Mouse (Mus musculus): ENCODE measurements around the gene Golt1b. TPM values are rescaled to one million over a fixed set of nuclear protein-coding genes. Genes with fewer than 3 reads are reported as not detected.

Gene Golt1b
- polyA plus RNA-seq, 1 experiment, result 19.9 TPM

GRCm38 (mm10) chr6:142379961-142380360, 7.1 kb upstream of the Golt1b start:
- Histone ChIP-seq H3K27me3 (replicated peaks) (no peaks in the 10 kb centered on the region), H3K9me3 (no peaks in the 10 kb centered on the region), H3K4me3 (replicated peaks) (peak overlapping the region; percentile 10), H3K36me3 (replicated peaks; ENCODE audit: low read length) (peaks cover 72% of the 10 kb centered on the region), H3K4me1 (peaks cover 36% of the 10 kb centered on the region)
- no peak for TF ChIP-seq GATA1 (IDR thresholded peaks at IDR 0.05; ENCODE audit: borderline replicate concordance, low read length)
- TF ChIP-seq FLI1 (IDR thresholded peaks at IDR 0.05; ENCODE audit: low read length), result no peak

- Histone ChIP-seq H3K9me3 (no peaks in the 10 kb centered on the region), H3K27me3 (replicated peaks) (no peaks in the 10 kb centered on the region), H3K4me1 (peaks cover 36% of the 10 kb centered on the region), H3K36me3 (replicated peaks; ENCODE audit: low read length) (peaks cover 56% of the 10 kb centered on the region), H3K4me3 (replicated peaks) (peak overlapping the region; percentile 60)
- TF ChIP-seq FLI1 (IDR thresholded peaks at IDR 0.05; ENCODE audit: low read length) (no peak), GATA1 (IDR thresholded peaks at IDR 0.05; ENCODE audit: borderline replicate concordance, low read length) (no peak)
These were observed 5.4 kb upstream of the Golt1b start for GRCm38 (mm10) chr6:142381615-142382014.

GRCm38 (mm10) chr6:142384521-142384920, 2.5 kb upstream of the Golt1b start:
- no peak for TF ChIP-seq GATA1 (IDR thresholded peaks at IDR 0.05; ENCODE audit: borderline replicate concordance, low read length)
- TF ChIP-seq FLI1 (IDR thresholded peaks at IDR 0.05; ENCODE audit: low read length), result no peak
- Histone ChIP-seq H3K4me1 (peaks cover 46% of the 10 kb centered on the region), H3K9me3 (no peaks in the 10 kb centered on the region), H3K36me3 (replicated peaks; ENCODE audit: low read length) (peaks cover 30% of the 10 kb centered on the region), H3K27me3 (replicated peaks) (no peaks in the 10 kb centered on the region), H3K4me3 (replicated peaks) (no peak overlapping the region)

- TF ChIP-seq FLI1 (IDR thresholded peaks at IDR 0.05; ENCODE audit: low read length), result no peak
- TF ChIP-seq GATA1 (IDR thresholded peaks at IDR 0.05; ENCODE audit: borderline replicate concordance, low read length), result no peak
- H3K36me3 ChIP-seq (replicated peaks; ENCODE audit: low read length), result peaks cover 31% of the 10 kb centered on the region
These were observed 573 bp upstream of the Golt1b start for GRCm38 (mm10) chr6:142386285-142387010.

GRCm38 (mm10) chr6:142387755-142388271, 792 bp downstream of the Golt1b start:
- peaks cover 41% of the 10 kb centered on the region for H3K4me1 ChIP-seq
- H3K9me3 ChIP-seq, result no peaks in the 10 kb centered on the region
- H3K4me3 ChIP-seq (replicated peaks), result peak overlapping the region; percentile 99
- H3K36me3 ChIP-seq (replicated peaks; ENCODE audit: low read length), result peaks cover 35% of the 10 kb centered on the region
- H3K27me3 ChIP-seq (replicated peaks), result no peaks in the 10 kb centered on the region
- TF ChIP-seq GATA1 (IDR thresholded peaks at IDR 0.05; ENCODE audit: borderline replicate concordance, low read length), result no peak
- no peak for TF ChIP-seq FLI1 (IDR thresholded peaks at IDR 0.05; ENCODE audit: low read length)

More at GRCm38 (mm10) chr6:142386285-142387010, 573 bp upstream of the Golt1b start:
- Histone ChIP-seq H3K4me1 (peaks cover 40% of the 10 kb centered on the region), H3K4me3 (replicated peaks) (peak overlapping the region; percentile 99), H3K9me3 (no peaks in the 10 kb centered on the region), H3K27me3 (replicated peaks) (no peaks in the 10 kb centered on the region)

GRCm38 (mm10) chr6:142389101-142389500, 2.1 kb downstream of the Golt1b start:
- peaks cover 40% of the 10 kb centered on the region for H3K36me3 ChIP-seq (replicated peaks; ENCODE audit: low read length)
- H3K4me3 ChIP-seq (replicated peaks), result peak overlapping the region; percentile 25
- H3K9me3 ChIP-seq, result no peaks in the 10 kb centered on the region
- TF ChIP-seq GATA1 (IDR thresholded peaks at IDR 0.05; ENCODE audit: borderline replicate concordance, low read length) (no peak), FLI1 (IDR thresholded peaks at IDR 0.05; ENCODE audit: low read length) (no peak)
- H3K4me1 ChIP-seq, result peaks cover 40% of the 10 kb centered on the region
- no peaks in the 10 kb centered on the region for H3K27me3 ChIP-seq (replicated peaks)

GRCm38 (mm10) chr6:142392312-142392711, 5.3 kb downstream of the Golt1b start:
- Histone ChIP-seq H3K4me1 (peaks cover 47% of the 10 kb centered on the region), H3K36me3 (replicated peaks; ENCODE audit: low read length) (peaks cover 61% of the 10 kb centered on the region), H3K9me3 (no peaks in the 10 kb centered on the region), H3K4me3 (replicated peaks) (no peak overlapping the region), H3K27me3 (replicated peaks) (no peaks in the 10 kb centered on the region)
- TF ChIP-seq GATA1 (IDR thresholded peaks at IDR 0.05; ENCODE audit: borderline replicate concordance, low read length) (no peak), FLI1 (IDR thresholded peaks at IDR 0.05; ENCODE audit: low read length) (no peak)

GRCm38 (mm10) chr6:142394669-142395068, 7.6 kb downstream of the Golt1b start:
- TF ChIP-seq GATA1 (IDR thresholded peaks at IDR 0.05; ENCODE audit: borderline replicate concordance, low read length), result no peak
- no peak for TF ChIP-seq FLI1 (IDR thresholded peaks at IDR 0.05; ENCODE audit: low read length)
- no peak overlapping the region for H3K4me3 ChIP-seq (replicated peaks)
- H3K4me1 ChIP-seq, result peaks cover 32% of the 10 kb centered on the region
- H3K9me3 ChIP-seq, result no peaks in the 10 kb centered on the region
- peaks cover 59% of the 10 kb centered on the region for H3K36me3 ChIP-seq (replicated peaks; ENCODE audit: low read length)
- H3K27me3 ChIP-seq (replicated peaks), result no peaks in the 10 kb centered on the region

- H3K36me3 ChIP-seq (replicated peaks; ENCODE audit: low read length), result peaks cover 60% of the 10 kb centered on the region
These were observed 8.7 kb downstream of the Golt1b start for GRCm38 (mm10) chr6:142395756-142396155.

GRCm38 (mm10) chr6:142411140-142411539, 24.1 kb downstream of the Golt1b start:
- 0 out of 2 replicates have a peak, but pooled peaks cover 2% of the 10 kb centered on the region for H3K9me3 ChIP-seq
- TF ChIP-seq GATA1 (IDR thresholded peaks at IDR 0.05; ENCODE audit: borderline replicate concordance, low read length), result no peak
- no peak for TF ChIP-seq FLI1 (IDR thresholded peaks at IDR 0.05; ENCODE audit: low read length)
- 0 out of 2 replicates have a peak, but pooled peaks cover 4% of the 10 kb centered on the region for H3K4me1 ChIP-seq
- no peak overlapping the region for H3K4me3 ChIP-seq (replicated peaks)
- peaks cover 47% of the 10 kb centered on the region for H3K27me3 ChIP-seq (replicated peaks)
- no peaks in the 10 kb centered on the region for H3K36me3 ChIP-seq (replicated peaks; ENCODE audit: low read length)

More at GRCm38 (mm10) chr6:142395756-142396155, 8.7 kb downstream of the Golt1b start:
- Histone ChIP-seq H3K4me1 (peaks cover 25% of the 10 kb centered on the region), H3K4me3 (replicated peaks) (no peak overlapping the region), H3K9me3 (no peaks in the 10 kb centered on the region), H3K27me3 (replicated peaks) (no peaks in the 10 kb centered on the region)
- TF ChIP-seq FLI1 (IDR thresholded peaks at IDR 0.05; ENCODE audit: low read length), result no peak
- TF ChIP-seq GATA1 (IDR thresholded peaks at IDR 0.05; ENCODE audit: borderline replicate concordance, low read length), result no peak

Data from megakaryocyte, embryonic 14.5 days (primary cell).